Mouse (Mus musculus) lung, embryonic 15.5 days (tissue): ENCODE results near the gene Sulf2. TPM values are rescaled to one million over a fixed set of nuclear protein-coding genes. Genes with fewer than 3 reads are reported as not detected.

Experiments
- ATAC-seq: fragments of 200-750 bp; cut with Nextera tagmentation; 2 replicates; pipeline ENCODE4 v1.8.0; 2017; ENCODE audit warnings: moderate number of reproducible peaks, borderline replicate concordance; ENCODE audit not compliant: low FRiP score, low TSS enrichment; ENCODE audit errors: extremely low read depth
- H3K27ac ChIP-seq: fragments of 300-500 bp; sonication (generic); 2 replicates; pipeline ENCODE4 v1.5.1; 2015; ENCODE audit warnings: moderate library complexity, mild to moderate bottlenecking, inconsistent platforms
- H3K27me3 ChIP-seq: fragments of 300-500 bp; sonication (generic); 2 replicates; pipeline ENCODE4 v1.6.1; 2015; ENCODE audit warnings: inconsistent platforms
- H3K36me3 ChIP-seq: fragments of 300-500 bp; sonication (generic); 2 replicates; pipeline ENCODE4 v1.6.1; 2015; ENCODE audit warnings: inconsistent platforms
- H3K4me1 ChIP-seq: fragments of 300-500 bp; sonication (generic); 2 replicates; pipeline ENCODE4 v1.6.1; 2015; ENCODE audit warnings: inconsistent platforms
- H3K4me2 ChIP-seq: fragments of 300-500 bp; sonication (generic); 2 replicates; pipeline ENCODE4 v1.6.1; 2015; ENCODE audit warnings: inconsistent platforms, mild to moderate bottlenecking, moderate library complexity
- H3K4me3 ChIP-seq: fragments of 300-500 bp; sonication (generic); 2 replicates; pipeline ENCODE4 v1.5.1; 2015; ENCODE audit warnings: mild to moderate bottlenecking, inconsistent platforms
- H3K9ac ChIP-seq: fragments of 300-500 bp; sonication (generic); 2 replicates; pipeline ENCODE4 v1.6.1; 2015; ENCODE audit warnings: inconsistent platforms
- H3K9me3 ChIP-seq: fragments of 300-500 bp; sonication (generic); 2 replicates; pipeline ENCODE4 v1.6.1; 2016; ENCODE audit warnings: inconsistent platforms
- WGBS: fragments of 180-500 bp; shearing (Covaris S2); methylation state at CpG from one replicate; pipeline ENCODE4 v1.1.7; 2015; 5-methylcytosine and 5-hydroxymethylcytosine counted together
- polyA plus RNA-seq: library from polyadenylated mRNA; unstranded; fragments of >200 nt; fragmentation: Nextera tagmentation; extraction: Ambion mirVana; gene quantifications from 2 replicates; pipeline ENCODE4 v1.2.1, GENCODE M21; 2015

The Sulf2 gene
- polyA plus RNA-seq, 1 experiment from 2014 or later: 40.2 TPM

DNA sequence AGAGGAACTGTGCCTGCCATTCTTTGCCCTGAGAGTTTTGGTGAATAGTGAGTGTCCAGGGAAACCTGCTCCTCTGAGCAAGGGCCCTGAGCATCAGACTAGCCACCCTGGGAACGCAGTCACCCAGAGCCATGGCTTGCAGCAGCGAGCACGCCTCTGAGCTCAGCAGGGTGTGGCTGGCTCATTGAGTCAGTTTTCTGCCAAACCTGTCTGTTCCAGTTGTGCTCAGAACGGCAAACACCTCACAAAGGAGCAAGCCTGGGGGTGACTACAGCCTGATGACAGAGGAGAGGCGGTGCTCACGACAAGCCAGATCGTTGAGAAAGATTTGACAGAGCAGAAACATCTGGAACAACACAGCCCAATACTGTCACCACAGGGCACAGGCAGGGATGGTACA, 14.7 kb upstream of the Sulf2 start:
- no peak overlapping the region for H3K4me3 ChIP-seq
- 23% methylated on average over 7 of the region's 7 CpGs for WGBS
- peaks cover 16% of the 10 kb centered on the region for H3K4me1 ChIP-seq
- H3K4me2 ChIP-seq: no peak overlapping the region
- H3K9ac ChIP-seq: no peak overlapping the region
- ATAC-seq: peak; percentile 34; the same call in 1 of the 2 replicates
- H3K9me3 ChIP-seq: no peaks in the 10 kb centered on the region
- no peaks in the 10 kb centered on the region for H3K36me3 ChIP-seq
- H3K27me3 ChIP-seq: peaks cover 7% of the 10 kb centered on the region; the same call in 1 of the 2 replicates
- H3K27ac ChIP-seq: no peak overlapping the region

DNA sequence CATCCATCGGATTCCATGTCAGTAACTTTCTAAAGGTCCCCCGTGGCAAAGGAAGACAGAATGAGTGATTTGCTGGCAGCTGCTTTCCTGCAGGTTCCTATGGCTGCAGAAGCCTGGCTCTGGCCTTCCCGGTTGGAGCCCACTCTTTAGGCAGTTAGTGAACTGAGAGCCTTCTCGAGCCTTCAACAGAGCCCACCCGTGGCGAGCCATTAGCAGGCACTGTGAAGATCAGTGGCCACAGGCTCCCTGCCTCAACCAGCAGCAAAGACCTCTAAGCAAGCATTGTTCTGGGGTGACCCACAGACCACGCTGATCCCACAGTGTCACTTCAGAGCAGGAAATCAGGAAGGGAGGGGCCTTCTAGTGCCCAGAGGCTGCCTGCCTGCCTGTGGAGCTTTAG, 13.4 kb upstream of the Sulf2 start:
- ATAC-seq: no peak
- Histone ChIP-seq H3K36me3 (no peaks in the 10 kb centered on the region), H3K4me2 (no peak overlapping the region), H3K4me1 (peaks cover 16% of the 10 kb centered on the region), H3K27me3 (peaks cover 7% of the 10 kb centered on the region; the same call in 1 of the 2 replicates), H3K4me3 (no peak overlapping the region), H3K27ac (no peak overlapping the region), H3K9me3 (no peaks in the 10 kb centered on the region), H3K9ac (no peak overlapping the region)
- 44% methylated on average over 7 of the region's 7 CpGs for WGBS

DNA sequence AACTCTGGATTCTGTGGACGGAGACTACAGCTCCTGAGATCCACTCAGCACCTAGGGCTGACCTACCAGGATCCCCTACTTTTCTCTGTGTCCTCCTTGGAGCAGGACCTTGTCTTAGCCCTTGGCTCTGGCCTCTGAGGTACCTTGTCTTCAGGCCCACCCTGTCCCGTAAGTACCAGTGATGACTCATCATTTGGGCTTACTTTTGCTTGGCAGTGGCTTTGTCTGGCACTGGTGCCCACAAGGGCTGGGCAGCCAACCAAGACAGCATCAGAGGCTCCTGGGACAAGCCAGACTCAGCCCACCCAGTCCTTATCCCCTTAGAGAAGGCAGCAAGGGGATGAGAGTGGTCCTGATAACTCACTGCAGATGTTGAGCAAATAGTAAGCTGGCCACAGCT, 11.9 kb upstream of the Sulf2 start:
- H3K9ac ChIP-seq: no peak overlapping the region
- H3K36me3 ChIP-seq: no peaks in the 10 kb centered on the region
- 86% methylated on average over 2 of the region's 2 CpGs for WGBS
- no peak overlapping the region for H3K4me3 ChIP-seq
- no peaks in the 10 kb centered on the region for H3K27me3 ChIP-seq
- no peak for ATAC-seq
- no peaks in the 10 kb centered on the region for H3K9me3 ChIP-seq
- no peak overlapping the region for H3K27ac ChIP-seq
- peaks cover 16% of the 10 kb centered on the region for H3K4me1 ChIP-seq
- H3K4me2 ChIP-seq: no peak overlapping the region

DNA sequence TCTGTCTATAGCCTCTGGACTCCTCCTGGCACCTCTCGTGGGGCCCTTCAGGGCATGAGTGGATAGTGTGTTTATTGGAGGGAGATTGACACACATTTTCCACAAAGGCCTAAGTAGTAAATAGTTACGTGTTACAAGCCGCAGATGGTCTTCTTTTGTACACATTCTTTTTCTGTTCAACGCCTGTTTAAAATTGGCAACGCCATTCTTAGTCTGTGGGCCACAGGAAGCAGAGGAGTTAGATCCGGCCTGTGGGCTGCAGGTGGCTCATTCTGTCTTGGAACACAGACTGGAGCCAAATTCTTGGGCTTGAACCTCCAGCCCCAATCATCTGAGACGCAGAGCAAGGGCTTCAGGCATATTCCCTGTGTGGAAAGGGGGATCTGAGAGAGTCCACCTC, 9.9 kb upstream of the Sulf2 start:
- Histone ChIP-seq H3K9ac (no peak overlapping the region), H3K27ac (no peak overlapping the region), H3K9me3 (no peaks in the 10 kb centered on the region), H3K4me3 (no peak overlapping the region), H3K4me2 (no peak overlapping the region), H3K36me3 (no peaks in the 10 kb centered on the region), H3K4me1 (peaks cover 13% of the 10 kb centered on the region), H3K27me3 (no peaks in the 10 kb centered on the region)
- no peak for ATAC-seq
- 70% methylated on average over 7 of the region's 7 CpGs for WGBS

DNA sequence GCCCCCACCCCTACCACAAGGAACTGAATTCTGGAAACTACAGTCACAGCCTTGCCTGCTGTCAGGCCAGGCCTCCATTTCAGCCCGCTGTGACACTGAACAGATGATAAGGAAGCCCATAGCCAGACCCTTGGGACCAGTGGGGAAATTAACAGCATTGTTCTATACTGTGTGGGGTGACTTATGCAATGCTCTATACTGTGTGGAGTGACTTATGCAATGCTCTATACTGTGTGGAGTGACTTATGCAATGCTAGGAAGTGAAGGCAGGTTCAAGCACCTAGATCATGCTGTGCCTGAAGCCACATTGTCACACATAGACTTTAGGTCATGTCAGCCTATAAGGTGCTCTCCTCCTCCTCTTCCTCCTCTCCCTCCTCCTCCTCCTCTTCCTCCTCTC, 9.1 kb upstream of the Sulf2 start:
- Histone ChIP-seq H3K4me1 (peaks cover 5% of the 10 kb centered on the region), H3K9ac (no peak overlapping the region), H3K4me2 (no peak overlapping the region), H3K36me3 (no peaks in the 10 kb centered on the region), H3K4me3 (no peak overlapping the region), H3K27ac (no peak overlapping the region), H3K27me3 (no peaks in the 10 kb centered on the region), H3K9me3 (no peaks in the 10 kb centered on the region)
- WGBS: 78% methylated on average over 1 of the region's 1 CpGs
- no peak for ATAC-seq

DNA sequence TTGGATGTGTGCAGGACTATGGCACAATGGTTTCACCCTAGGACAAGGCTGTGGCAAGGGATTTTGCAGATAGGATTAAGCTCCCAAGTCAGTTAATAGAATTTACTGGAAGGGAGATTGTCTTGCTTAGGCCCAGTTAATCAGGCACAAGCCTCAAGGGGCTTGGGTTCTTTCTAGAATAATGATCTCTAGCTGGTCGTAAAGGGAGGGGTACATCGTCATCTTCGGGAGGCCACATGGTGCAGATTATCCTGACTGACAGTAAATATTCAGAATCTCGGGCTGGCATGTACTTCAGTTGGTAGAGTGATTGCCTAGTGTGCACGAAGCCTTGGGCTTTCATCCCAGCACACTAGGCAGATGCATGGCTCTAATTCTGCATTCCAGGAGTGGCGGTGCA, 8.5 kb upstream of the Sulf2 start:
- Histone ChIP-seq H3K9me3 (no peaks in the 10 kb centered on the region), H3K4me1 (peaks cover 2% of the 10 kb centered on the region; the same call in 1 of the 2 replicates), H3K27me3 (no peaks in the 10 kb centered on the region), H3K27ac (no peak overlapping the region), H3K36me3 (no peaks in the 10 kb centered on the region), H3K4me3 (no peak overlapping the region), H3K9ac (no peak overlapping the region), H3K4me2 (no peak overlapping the region)
- WGBS: 79% methylated on average over 6 of the region's 6 CpGs
- ATAC-seq: no peak

DNA sequence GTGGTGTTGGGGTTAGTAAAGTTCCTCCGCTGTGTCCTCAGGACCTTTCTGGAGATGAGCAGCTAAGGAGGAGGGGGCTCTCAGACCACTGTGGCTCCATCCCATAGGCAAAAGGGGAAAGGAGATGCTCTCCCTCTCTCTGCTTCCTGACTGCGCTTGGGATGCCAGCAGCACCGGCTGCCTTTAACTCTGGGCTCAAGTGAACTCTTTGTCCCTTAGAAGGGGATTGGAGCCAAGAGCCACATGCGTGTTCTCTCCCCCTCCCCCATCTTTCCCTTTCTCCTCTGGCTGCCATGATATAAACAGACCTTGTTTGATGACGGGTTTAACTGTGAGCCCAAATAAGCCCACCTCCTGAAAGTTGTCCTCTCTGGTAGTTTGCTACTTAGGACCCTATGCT, 7.8 kb upstream of the Sulf2 start:
- no peak overlapping the region for H3K4me2 ChIP-seq
- no peak overlapping the region for H3K27ac ChIP-seq
- H3K9me3 ChIP-seq: no peaks in the 10 kb centered on the region
- WGBS: 47% methylated on average over 5 of the region's 5 CpGs
- H3K36me3 ChIP-seq: no peaks in the 10 kb centered on the region
- H3K9ac ChIP-seq: no peak overlapping the region
- H3K4me1 ChIP-seq: no peaks in the 10 kb centered on the region
- H3K4me3 ChIP-seq: no peak overlapping the region
- peaks cover under 1% of the 10 kb centered on the region; the same call in 1 of the 2 replicates for H3K27me3 ChIP-seq
- no peak for ATAC-seq

DNA sequence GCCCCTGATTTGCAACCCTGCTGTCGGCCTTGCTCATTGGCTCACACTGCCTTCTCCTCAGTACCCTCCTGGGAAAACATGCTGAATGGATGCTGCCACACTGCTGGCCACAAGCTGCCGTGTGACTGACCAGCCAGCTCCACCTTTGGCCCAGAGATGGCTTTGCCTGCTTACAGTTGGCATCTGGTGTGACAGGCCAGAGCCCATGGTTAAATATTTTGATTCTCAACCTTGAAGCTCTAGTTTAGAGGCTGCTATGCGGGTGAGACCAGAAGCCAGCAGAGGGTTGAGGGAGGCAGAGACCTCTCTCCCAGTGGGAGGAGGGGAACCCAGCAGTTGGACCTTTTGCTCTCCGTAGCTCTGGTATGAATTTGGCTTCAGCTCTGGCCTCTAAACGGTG, 6.7 kb upstream of the Sulf2 start:
- 72% methylated on average over 5 of the region's 5 CpGs for WGBS

DNA sequence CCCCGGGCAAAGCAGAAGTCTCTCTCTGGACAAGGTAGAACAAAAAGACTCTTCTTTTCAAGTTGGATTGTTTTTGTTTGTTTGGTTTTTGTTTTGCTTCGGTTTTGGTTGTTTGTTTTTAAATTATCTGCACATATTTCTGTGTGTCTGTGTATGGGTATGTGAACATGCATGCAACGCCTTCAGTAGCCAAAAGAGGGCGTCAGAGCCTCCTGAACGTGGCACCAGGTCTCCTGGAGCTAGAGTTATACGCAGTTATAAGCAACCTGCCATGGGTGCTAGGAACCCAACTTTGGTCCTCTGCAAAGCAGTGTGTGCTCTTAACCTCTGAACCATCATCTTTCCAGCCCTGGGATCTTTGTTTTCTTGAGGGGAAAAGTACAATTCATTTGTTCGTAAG, 3.8 kb upstream of the Sulf2 start:
- Histone ChIP-seq H3K4me2 (no peak overlapping the region), H3K27ac (no peak overlapping the region), H3K27me3 (peaks cover 18% of the 10 kb centered on the region; the same call in 1 of the 2 replicates), H3K4me1 (peaks cover 11% of the 10 kb centered on the region), H3K36me3 (no peaks in the 10 kb centered on the region), H3K4me3 (no peak overlapping the region), H3K9me3 (no peaks in the 10 kb centered on the region), H3K9ac (no peak overlapping the region)
- WGBS: 83% methylated on average over 7 of the region's 7 CpGs
- ATAC-seq: no peak

More for the DNA sequence above, 6.7 kb upstream of the Sulf2 start:
- ATAC-seq: no peak
- Histone ChIP-seq H3K4me2 (no peak overlapping the region), H3K27ac (no peak overlapping the region), H3K27me3 (peaks cover 9% of the 10 kb centered on the region; the same call in 1 of the 2 replicates), H3K36me3 (no peaks in the 10 kb centered on the region), H3K4me3 (no peak overlapping the region), H3K4me1 (no peaks in the 10 kb centered on the region), H3K9ac (no peak overlapping the region), H3K9me3 (no peaks in the 10 kb centered on the region)

DNA sequence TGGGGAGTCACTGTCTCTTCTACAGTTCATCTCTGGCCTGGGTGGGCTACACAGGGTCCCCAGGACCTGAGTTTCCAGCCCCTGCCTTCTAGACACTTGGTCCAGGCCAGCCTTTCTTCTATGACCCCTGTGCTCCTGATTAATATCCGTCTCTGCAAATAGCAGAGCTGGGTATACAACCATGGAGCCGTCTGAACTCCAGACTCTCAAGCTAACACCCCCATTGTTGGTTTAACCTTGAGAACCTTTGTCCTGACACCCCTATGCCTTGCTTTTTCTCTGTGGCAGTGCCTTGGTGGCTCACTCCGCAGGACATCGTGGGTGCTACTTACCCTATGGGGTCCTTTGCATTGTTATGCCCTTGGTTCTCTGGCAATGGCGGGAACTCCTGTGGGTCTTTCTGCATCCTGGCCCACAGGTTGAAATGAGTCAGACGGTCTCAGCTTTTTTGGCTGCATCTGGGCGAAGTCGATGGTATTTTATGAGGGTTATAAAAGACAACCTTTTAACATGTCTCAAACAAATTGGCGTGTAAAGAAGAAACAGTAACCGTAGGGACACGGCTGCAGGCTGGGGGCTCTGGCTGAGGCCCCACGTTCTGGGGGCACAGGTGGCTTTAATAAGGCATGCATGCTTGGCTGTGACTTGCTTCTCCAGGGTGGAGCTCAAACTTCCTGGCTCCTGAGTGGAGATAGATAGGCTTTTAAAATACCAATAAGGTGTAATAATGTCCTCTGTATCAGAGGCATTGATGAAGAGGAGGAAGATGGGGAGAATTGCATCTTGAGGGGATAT, 2.5 kb upstream of the Sulf2 start:
- no peak for ATAC-seq
- H3K4me3 ChIP-seq: no peak overlapping the region
- peaks cover 24% of the 10 kb centered on the region for H3K4me1 ChIP-seq
- H3K9me3 ChIP-seq: no peaks in the 10 kb centered on the region
- no peak overlapping the region for H3K9ac ChIP-seq
- no peak overlapping the region for H3K27ac ChIP-seq
- 73% methylated on average over 12 of the region's 12 CpGs for WGBS
- peaks cover 27% of the 10 kb centered on the region; the same call in 1 of the 2 replicates for H3K27me3 ChIP-seq
- H3K36me3 ChIP-seq: no peaks in the 10 kb centered on the region
- H3K4me2 ChIP-seq: no peak overlapping the region

DNA sequence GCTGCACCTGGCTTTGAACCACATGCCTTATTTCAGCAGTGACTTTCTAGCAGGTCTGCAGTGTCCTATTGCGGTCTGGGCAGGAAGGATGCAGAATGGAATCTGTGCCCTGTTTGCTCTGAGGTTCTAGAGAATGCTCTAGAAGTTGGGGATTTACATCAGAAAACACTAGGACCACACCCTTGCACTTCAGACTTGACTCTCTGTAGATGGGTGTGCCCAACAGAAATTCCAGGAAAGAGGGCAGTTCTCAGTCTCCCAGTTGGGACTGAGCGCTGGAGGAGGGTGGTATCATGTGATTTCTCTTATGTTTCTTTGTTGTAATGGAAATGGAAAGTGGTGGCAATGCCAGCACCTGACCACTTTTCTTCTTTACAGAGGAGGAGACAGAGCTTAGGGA, 1.7 kb upstream of the Sulf2 start:
- H3K27ac ChIP-seq: no peak overlapping the region
- H3K27me3 ChIP-seq: peaks cover 30% of the 10 kb centered on the region; the same call in 1 of the 2 replicates
- H3K9ac ChIP-seq: no peak overlapping the region
- no peak for ATAC-seq
- no peak overlapping the region for H3K4me3 ChIP-seq
- 71% methylated on average over 2 of the region's 2 CpGs for WGBS
- H3K9me3 ChIP-seq: no peaks in the 10 kb centered on the region
- no peak overlapping the region for H3K4me2 ChIP-seq
- no peaks in the 10 kb centered on the region for H3K36me3 ChIP-seq
- peaks cover 32% of the 10 kb centered on the region for H3K4me1 ChIP-seq

DNA sequence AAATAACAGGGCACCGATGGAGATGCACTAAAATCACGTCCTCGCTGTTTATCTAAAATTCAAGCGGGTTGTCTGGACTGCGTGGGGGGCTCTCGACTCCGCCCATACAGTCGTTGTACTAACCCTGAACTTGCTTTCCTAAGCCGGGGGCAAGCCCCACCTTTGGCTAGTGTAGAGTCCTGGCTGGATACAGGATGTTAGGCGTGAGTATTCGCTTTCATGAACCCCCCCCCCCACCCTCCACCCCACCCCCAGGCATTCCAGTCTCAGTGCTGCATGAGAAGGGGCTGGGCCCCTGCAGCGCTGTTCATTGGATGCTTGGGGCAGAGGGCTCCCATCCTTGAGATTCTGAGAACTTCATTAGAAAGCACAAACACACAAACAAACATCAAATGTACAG, 659 bp upstream of the Sulf2 start:
- 0 out of 2 replicates have a peak overlapping the region, but pooled peaks have one; percentile 65 for H3K4me3 ChIP-seq
- H3K27me3 ChIP-seq: peaks cover 30% of the 10 kb centered on the region; the same call in 1 of the 2 replicates
- WGBS: 6% methylated on average over 12 of the region's 12 CpGs
- peaks cover 42% of the 10 kb centered on the region for H3K4me1 ChIP-seq
- no peaks in the 10 kb centered on the region for H3K36me3 ChIP-seq
- no peak overlapping the region for H3K9ac ChIP-seq
- no peak overlapping the region for H3K27ac ChIP-seq
- peak overlapping the region; percentile 98 for H3K4me2 ChIP-seq
- no peak for ATAC-seq
- H3K9me3 ChIP-seq: no peaks in the 10 kb centered on the region
